Mouse (Mus musculus) E14TG2a.4 (cell line): ENCODE measurements around the gene Gm21885.

ENCODE experiments used
- CTCF ChIP-seq: conservative IDR thresholded peaks from 2 replicates; pipeline ENCODE4 v1.5.1; 2014; ENCODE audit warnings: low read length
- NANOG ChIP-seq: IDR thresholded peaks from 2 replicates; pipeline ENCODE4 v1.6.1; 2014; ENCODE audit warnings: borderline replicate concordance, low read length, mixed read lengths
- POU5F1 ChIP-seq: IDR thresholded peaks from 2 replicates; pipeline ENCODE4 v1.6.1; 2014; ENCODE audit warnings: low read length, borderline replicate concordance

DNA sequence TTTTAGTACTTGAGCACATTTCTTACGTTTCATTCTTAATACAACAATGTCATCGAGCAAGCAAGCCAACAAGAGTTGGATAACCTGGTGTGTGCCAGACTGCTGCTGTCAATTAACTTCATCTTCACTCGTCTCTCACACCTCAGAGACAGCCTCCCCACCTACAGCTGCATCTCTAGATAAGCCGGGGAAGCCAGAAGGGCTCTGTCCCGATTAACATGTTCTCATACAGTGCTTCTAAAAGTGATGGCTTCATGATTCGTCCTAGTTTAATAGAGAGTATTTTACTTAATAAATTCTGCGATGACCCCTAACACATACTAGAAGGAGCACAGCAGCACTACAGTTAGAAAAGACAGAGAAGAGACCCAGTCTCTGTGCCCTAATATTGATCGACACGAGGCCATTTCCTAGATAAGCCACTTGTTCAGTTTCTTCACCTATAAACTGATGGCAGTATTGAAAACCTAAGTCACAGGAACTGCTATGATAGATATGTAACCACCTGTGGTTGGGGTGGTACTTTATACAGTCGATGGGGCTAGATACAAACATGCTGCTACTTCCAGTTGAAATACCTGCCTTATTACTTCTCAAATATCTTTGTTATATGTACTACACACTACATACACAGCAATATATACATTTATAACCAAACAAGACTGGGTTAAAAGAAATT lies 8.5 kb downstream of the Gm21885 start:
- no peak for TF ChIP-seq CTCF
- TF ChIP-seq POU5F1 = no peak
- no peak for TF ChIP-seq NANOG
